Mouse (Mus musculus) bone marrow macrophage, adult 2 months (primary cell): Measurements from ENCODE around the gene Prpf4b. TPM values are rescaled to one million over a fixed set of nuclear protein-coding genes. Genes with fewer than 3 reads are reported as not detected.

ENCODE experiments used
- H3K27ac ChIP-seq: 2 replicates; pipeline ENCODE4 v1.5.1; 2012; ENCODE audit warnings: low read depth, low read length; ENCODE audit not compliant: insufficient read depth
- H3K4me1 ChIP-seq: 2 replicates; pipeline ENCODE4 v1.6.1; 2012; ENCODE audit warnings: low read length; ENCODE audit not compliant: control insufficient read depth, insufficient read depth
- H3K4me3 ChIP-seq: 2 replicates; pipeline ENCODE4 v1.5.1; 2012; ENCODE audit warnings: mild to moderate bottlenecking, low read length, moderate library complexity; ENCODE audit not compliant: insufficient read depth
- CTCF ChIP-seq: IDR thresholded peaks from 2 replicates; pipeline ENCODE4 v1.5.1; 2012; ENCODE audit warnings: low read depth, mild to moderate bottlenecking, low read length, moderate library complexity
- POLR2A ChIP-seq: IDR thresholded peaks from 2 replicates; pipeline ENCODE4 v1.6.1; 2012; ENCODE audit warnings: mild to moderate bottlenecking, low read depth, low read length, borderline replicate concordance
- polyA plus RNA-seq: library from polyadenylated mRNA; stranded (reverse); fragments of >200 nt; gene quantifications from 2 replicates; pipeline ENCODE4 v1.2.4, GENCODE M21; 2012; ENCODE audit not compliant: missing spikeins, insufficient read depth, insufficient read length

The Prpf4b gene
- polyA plus RNA-seq, 1 experiment = 72.9 TPM

DNA sequence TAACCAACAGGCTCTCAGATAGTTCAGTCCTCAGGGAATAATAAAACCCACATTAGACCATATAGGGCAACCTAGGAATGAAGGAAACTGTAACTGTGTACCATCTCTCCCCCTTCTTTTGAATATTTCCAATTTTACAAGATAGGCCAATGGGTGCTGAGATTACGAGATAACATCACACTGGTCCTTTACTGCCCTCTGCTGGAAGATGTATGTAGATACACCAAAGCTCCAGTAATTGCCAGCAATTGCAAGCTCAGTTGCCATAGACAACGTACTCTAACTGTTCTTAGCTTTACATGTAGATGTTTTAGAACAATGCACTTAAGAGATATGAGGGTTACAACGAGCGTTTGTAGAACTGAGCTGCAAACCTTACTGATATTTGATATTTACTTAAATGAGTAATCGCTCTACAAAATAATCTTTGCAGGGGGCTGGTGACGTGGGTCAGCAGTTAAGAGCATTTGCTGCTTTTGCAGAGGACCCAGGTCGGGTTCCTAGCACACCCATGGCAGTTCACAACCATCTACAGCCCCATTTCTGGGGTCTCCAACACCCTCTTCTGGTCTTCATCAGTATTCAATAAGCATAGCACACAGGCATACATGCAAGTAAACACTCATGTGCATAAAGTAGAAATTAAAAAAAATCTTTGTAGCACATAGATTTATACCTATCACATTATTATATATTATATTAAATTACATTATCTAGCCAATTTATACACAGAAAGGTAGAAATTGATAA is 10.5 kb upstream of the Prpf4b start:
- Histone ChIP-seq H3K4me3 (no peak overlapping the region), H3K27ac (no peak overlapping the region), H3K4me1 (no peaks in the 10 kb centered on the region)
- TF ChIP-seq CTCF (no peak), POLR2A (no peak)

GRCm38 (mm10) chr13:34873801-34874681 is 1.1 kb upstream of the Prpf4b start:
- peaks cover 12% of the 10 kb centered on the region for H3K4me1 ChIP-seq
- peak overlapping the region; percentile 93 for H3K27ac ChIP-seq
- H3K4me3 ChIP-seq = peak overlapping the region; percentile 86
- TF ChIP-seq POLR2A (no peak), CTCF (no peak)

- Histone ChIP-seq H3K4me3 (peak overlapping the region; percentile 86), H3K4me1 (peaks cover 12% of the 10 kb centered on the region), H3K27ac (peak overlapping the region; percentile 93)
Observed at GRCm38 (mm10) chr13:34874736-34875135, 366 bp upstream of the Prpf4b start.

DNA sequence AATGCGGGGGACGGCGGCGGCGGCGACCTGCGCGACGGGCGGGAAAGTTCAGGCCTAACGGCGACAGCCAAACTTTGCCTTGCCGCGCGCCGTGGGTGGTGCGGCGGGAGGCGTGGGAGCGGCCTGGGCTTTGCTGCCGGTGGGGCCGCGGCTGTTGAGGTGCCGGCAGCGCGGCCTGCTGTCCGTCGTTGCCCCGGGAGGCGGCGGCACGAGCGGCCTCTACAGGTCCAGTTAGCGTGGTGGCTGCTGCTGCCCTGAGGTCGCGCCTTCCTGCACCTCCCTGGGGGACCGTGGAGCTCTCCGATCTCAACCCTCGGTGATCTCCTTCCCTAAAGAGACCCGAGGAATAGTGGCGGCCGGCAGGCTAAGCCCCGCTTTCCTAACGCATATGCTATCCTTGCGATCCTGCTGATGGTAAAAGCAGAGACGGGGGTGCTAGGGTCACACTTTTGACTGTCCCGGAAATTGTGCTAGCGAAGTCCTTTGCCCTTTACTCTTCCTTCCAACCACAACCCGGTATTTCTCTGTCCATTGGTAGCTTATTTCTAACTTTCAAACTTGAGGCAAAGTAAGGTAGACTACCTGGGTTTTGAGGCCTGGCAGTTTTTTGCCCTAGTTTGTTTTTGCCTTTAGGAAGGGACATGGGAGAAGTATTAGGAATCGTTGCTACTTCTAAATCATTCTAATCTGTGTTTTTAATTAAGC is 791 bp downstream of the Prpf4b start:
- TF ChIP-seq POLR2A = no peak
- TF ChIP-seq CTCF = no peak
- Histone ChIP-seq H3K4me1 (peaks cover 12% of the 10 kb centered on the region), H3K4me3 (peak overlapping the region; percentile 86), H3K27ac (peak overlapping the region; percentile 93)

DNA sequence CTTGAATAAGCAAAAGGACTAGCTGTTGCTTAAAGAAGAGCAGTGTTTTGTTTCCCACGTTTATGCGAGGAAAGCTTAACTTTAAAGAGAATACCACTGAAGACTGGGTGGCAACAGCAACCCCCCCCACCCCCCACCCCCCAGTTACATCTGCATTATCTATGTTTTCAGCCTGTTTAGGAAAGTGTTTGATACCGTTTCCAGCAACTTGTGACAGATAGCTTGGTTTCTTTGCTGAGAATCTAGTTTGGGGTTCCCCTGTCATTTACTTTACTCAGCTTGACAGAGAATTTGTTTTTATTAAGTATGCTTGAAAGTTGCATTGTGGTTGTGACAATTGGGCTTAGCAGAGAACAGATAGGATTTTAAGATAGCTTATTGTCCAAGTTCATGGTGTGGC is 1.4 kb downstream of the Prpf4b start:
- TF ChIP-seq CTCF (no peak), POLR2A (no peak)
- H3K4me1 ChIP-seq = peaks cover 12% of the 10 kb centered on the region
- peak overlapping the region; percentile 86 for H3K4me3 ChIP-seq
- H3K27ac ChIP-seq = no peak overlapping the region

- TF ChIP-seq POLR2A = no peak
- TF ChIP-seq CTCF = no peak
Observed at GRCm38 (mm10) chr13:34892871-34893270, 17.8 kb downstream of the Prpf4b start.

DNA sequence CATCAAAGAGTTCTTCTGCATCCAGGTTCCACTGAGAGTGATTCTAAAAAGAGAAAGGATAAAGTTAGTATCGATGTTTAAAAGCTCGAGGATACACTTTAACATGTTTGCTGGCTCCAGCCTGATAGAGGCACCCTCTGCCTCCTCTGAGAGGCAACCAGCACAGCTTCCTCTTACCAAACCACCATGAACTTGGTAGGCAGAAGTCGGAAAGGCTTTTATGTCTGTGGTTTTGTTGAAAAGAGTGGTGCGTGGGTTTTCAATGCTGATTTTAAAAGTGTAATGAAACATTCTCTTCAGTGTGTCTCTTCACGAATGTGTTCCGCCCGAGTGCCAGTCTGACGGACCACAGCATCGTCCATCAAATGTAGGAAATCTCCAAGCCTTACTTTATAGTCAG is 39.5 kb downstream of the Prpf4b start:
- no peak overlapping the region for H3K4me3 ChIP-seq
- H3K4me1 ChIP-seq = no peaks in the 10 kb centered on the region
- H3K27ac ChIP-seq = no peak overlapping the region
- no peak for TF ChIP-seq CTCF
- TF ChIP-seq POLR2A = no peak

More at GRCm38 (mm10) chr13:34892871-34893270, 17.8 kb downstream of the Prpf4b start:
- Histone ChIP-seq H3K4me3 (no peak overlapping the region), H3K4me1 (no peaks in the 10 kb centered on the region), H3K27ac (no peak overlapping the region)

- no peaks in the 10 kb centered on the region for H3K4me1 ChIP-seq
- no peak overlapping the region for H3K27ac ChIP-seq
- TF ChIP-seq POLR2A = no peak
- TF ChIP-seq CTCF = no peak
- peak overlapping the region; percentile 22 for H3K4me3 ChIP-seq
Observed at GRCm38 (mm10) chr13:34916520-34917167, 41.5 kb downstream of the Prpf4b start.

- no peak within 1 kb of the TSS for H3K27ac ChIP-seq
- no peaks in the 10 kb centered on the region for H3K4me1 ChIP-seq
- H3K4me3 ChIP-seq = no peak within 1 kb of the TSS
- TF ChIP-seq POLR2A (no peak), CTCF (no peak)
Observed at GRCm38 (mm10) chr13:34924210-34924609, 49.1 kb downstream of the Prpf4b start, which contains the start of the genes Fam217a and 4933417A18Rik. Fam217a (minus strand) TSS chr13:34924310. 4933417A18Rik (plus strand) TSS chr13:34924409.

DNA sequence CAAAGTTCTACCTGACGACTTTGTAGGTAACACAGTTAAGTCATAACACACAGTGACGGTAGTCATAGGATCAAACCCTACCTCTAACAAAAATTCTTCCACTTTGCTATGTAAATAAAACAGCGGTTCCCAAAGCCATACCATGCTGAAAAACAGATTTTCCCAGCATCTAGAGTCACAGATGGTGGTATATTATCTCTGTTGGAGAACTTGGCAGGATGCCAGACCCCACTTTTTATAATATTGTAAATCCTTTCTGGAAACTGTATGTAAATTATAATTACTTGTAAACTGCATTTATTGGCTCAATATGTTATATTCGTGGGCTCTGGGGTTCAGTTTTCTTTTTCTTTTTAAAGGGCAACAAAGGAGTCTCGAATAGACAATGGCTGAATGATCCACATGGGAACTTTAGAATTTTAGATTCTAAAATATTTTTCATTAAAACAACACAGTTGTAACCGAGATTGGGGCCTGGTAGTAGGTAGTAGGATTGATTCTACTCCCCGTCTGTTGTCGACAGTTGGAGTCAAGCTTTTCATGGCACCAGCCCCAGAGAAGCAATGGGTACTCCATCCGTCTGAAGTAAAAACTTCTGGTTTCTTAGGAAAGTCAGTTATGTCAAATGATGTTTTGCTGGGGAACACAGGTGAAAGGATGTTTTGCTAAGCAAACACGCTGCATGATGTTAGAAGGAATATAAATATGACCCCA is 60.0 kb downstream of the Prpf4b start:
- no peak overlapping the region for H3K4me3 ChIP-seq
- TF ChIP-seq CTCF (no peak), POLR2A (no peak)
- H3K27ac ChIP-seq = no peak overlapping the region
- H3K4me1 ChIP-seq = no peaks in the 10 kb centered on the region
